Mouse (Mus musculus) hindbrain, embryonic 10.5 days (tissue): ENCODE results near the gene Fbn1. TPM values are rescaled to one million over a fixed set of nuclear protein-coding genes. Genes with fewer than 3 reads are reported as not detected.
A peak's percentile ranks its signal among the peaks of the same experiment; 100 is the strongest.

Experiments used
- DNase-seq: peaks from one replicate; pipeline ENCODE4 v3.0.0-alpha.2; 2017; ENCODE audit warnings: low spot score
- H3K27ac ChIP-seq: fragments of 300-500 bp; sonication (generic); 2 replicates; pipeline ENCODE4 v1.5.1; 2016; ENCODE audit warnings: mild to moderate bottlenecking, moderate library complexity
- H3K27me3 ChIP-seq: fragments of 300-500 bp; sonication (generic); 2 replicates; pipeline ENCODE4 v1.6.1; 2016; ENCODE audit warnings: mild to moderate bottlenecking; ENCODE audit not compliant: poor library complexity, insufficient read depth, severe bottlenecking
- H3K36me3 ChIP-seq: fragments of 300-500 bp; sonication (generic); 2 replicates; pipeline ENCODE4 v1.6.1; 2016; ENCODE audit warnings: mild to moderate bottlenecking, moderate library complexity
- H3K4me1 ChIP-seq: fragments of 300-500 bp; sonication (generic); replicated peaks from 2 replicates; pipeline ENCODE4 v1.6.1; 2016; ENCODE audit warnings: mild to moderate bottlenecking
- H3K4me3 ChIP-seq: fragments of 300-500 bp; sonication (generic); 2 replicates; pipeline ENCODE4 v1.5.1; 2016; ENCODE audit warnings: mild to moderate bottlenecking, moderate library complexity
- H3K9me3 ChIP-seq: fragments of 300-500 bp; sonication (generic); 2 replicates; pipeline ENCODE4 v1.6.1; 2016; ENCODE audit warnings: mild to moderate bottlenecking, moderate library complexity
- WGBS: fragments of 180-500 bp; shearing (Covaris S2); methylation state at CpG from one replicate; pipeline ENCODE4 v1.1.7; 2016; 5-methylcytosine and 5-hydroxymethylcytosine counted together
- polyA plus RNA-seq: library from polyadenylated mRNA; unstranded; fragments of >200 nt; fragmentation: Nextera tagmentation; extraction: Ambion mirVana; gene quantifications from 2 replicates; pipeline ENCODE4 v1.2.1, GENCODE M21; 2016

The Fbn1 gene
- polyA plus RNA-seq, 1 experiment from 2014 or later = 7.0 TPM

- H3K9me3 ChIP-seq = no peaks in the 10 kb centered on the region
- H3K27ac ChIP-seq = no peak overlapping the region
- H3K27me3 ChIP-seq = no peaks in the 10 kb centered on the region
- H3K4me3 ChIP-seq = no peak overlapping the region
- no peaks in the 10 kb centered on the region for H3K4me1 ChIP-seq
- WGBS = 97% methylated on average over 3 of the region's 3 CpGs
- no peak for DNase-seq
- H3K36me3 ChIP-seq = peaks cover 46% of the 10 kb centered on the region
Observed at GRCm38 (mm10) chr2:125304746-125305145, 203.0 kb downstream of the Fbn1 start.

GRCm38 (mm10) chr2:125303764-125304384 is 203.9 kb downstream of the Fbn1 start:
- H3K36me3 ChIP-seq = peaks cover 38% of the 10 kb centered on the region
- H3K27ac ChIP-seq = no peak overlapping the region
- H3K4me3 ChIP-seq = no peak overlapping the region
- 71% methylated on average over 5 of the region's 5 CpGs for WGBS
- DNase-seq = no peak
- H3K4me1 ChIP-seq = no peaks in the 10 kb centered on the region
- H3K27me3 ChIP-seq = no peaks in the 10 kb centered on the region
- no peaks in the 10 kb centered on the region for H3K9me3 ChIP-seq

GRCm38 (mm10) chr2:125302625-125302924 is 205.2 kb downstream of the Fbn1 start:
- DNase-seq = no peak
- WGBS = 84% methylated on average over 8 of the region's 8 CpGs
- no peaks in the 10 kb centered on the region for H3K27me3 ChIP-seq
- H3K4me1 ChIP-seq = peaks cover 3% of the 10 kb centered on the region
- no peak overlapping the region for H3K4me3 ChIP-seq
- peaks cover 31% of the 10 kb centered on the region for H3K36me3 ChIP-seq
- no peak overlapping the region for H3K27ac ChIP-seq
- no peaks in the 10 kb centered on the region for H3K9me3 ChIP-seq

GRCm38 (mm10) chr2:125301877-125302624 is 205.7 kb downstream of the Fbn1 start:
- Histone ChIP-seq H3K4me3 (no peak overlapping the region), H3K27me3 (no peaks in the 10 kb centered on the region), H3K4me1 (peaks cover 8% of the 10 kb centered on the region), H3K27ac (no peak overlapping the region), H3K9me3 (no peaks in the 10 kb centered on the region), H3K36me3 (peaks cover 28% of the 10 kb centered on the region)
- whole genome bisulfite sequencing = 53% methylated on average over 9 of the region's 9 CpGs
- DNase-seq = no peak

- Histone ChIP-seq H3K27me3 (no peaks in the 10 kb centered on the region), H3K27ac (no peak overlapping the region), H3K36me3 (peaks cover 22% of the 10 kb centered on the region), H3K4me1 (peaks cover 8% of the 10 kb centered on the region), H3K4me3 (no peak overlapping the region), H3K9me3 (no peaks in the 10 kb centered on the region)
- DNase-seq = no peak
- WGBS = 98% methylated on average over 1 of the region's 1 CpGs
Observed at GRCm38 (mm10) chr2:125298841-125299240, 209.0 kb downstream of the Fbn1 start.

- Histone ChIP-seq H3K4me3 (no peak overlapping the region), H3K4me1 (peaks cover 8% of the 10 kb centered on the region), H3K27ac (no peak overlapping the region), H3K36me3 (no peaks in the 10 kb centered on the region), H3K9me3 (no peaks in the 10 kb centered on the region), H3K27me3 (no peaks in the 10 kb centered on the region)
- DNase-seq = no peak
- 93% methylated on average over 3 of the region's 3 CpGs for WGBS
Observed at GRCm38 (mm10) chr2:125295526-125295925, 212.3 kb downstream of the Fbn1 start.

GRCm38 (mm10) chr2:125293969-125294491 is 213.8 kb downstream of the Fbn1 start:
- Histone ChIP-seq H3K4me1 (peaks cover 8% of the 10 kb centered on the region), H3K27me3 (no peaks in the 10 kb centered on the region), H3K9me3 (no peaks in the 10 kb centered on the region), H3K36me3 (no peaks in the 10 kb centered on the region), H3K27ac (no peak overlapping the region), H3K4me3 (no peak overlapping the region)
- WGBS = 89% methylated on average over 5 of the region's 5 CpGs
- no peak for DNase-seq

GRCm38 (mm10) chr2:125292616-125293015 is 215.2 kb downstream of the Fbn1 start:
- Histone ChIP-seq H3K9me3 (no peaks in the 10 kb centered on the region), H3K27ac (no peak overlapping the region), H3K4me1 (peaks cover 6% of the 10 kb centered on the region), H3K36me3 (no peaks in the 10 kb centered on the region), H3K27me3 (no peaks in the 10 kb centered on the region), H3K4me3 (no peak overlapping the region)
- WGBS = 84% methylated on average over 7 of the region's 7 CpGs
- no peak for DNase-seq

GRCm38 (mm10) chr2:125291101-125291500 is 216.7 kb downstream of the Fbn1 start:
- Histone ChIP-seq H3K36me3 (no peaks in the 10 kb centered on the region), H3K27me3 (no peaks in the 10 kb centered on the region), H3K4me3 (no peak overlapping the region), H3K27ac (no peak overlapping the region), H3K4me1 (no peaks in the 10 kb centered on the region), H3K9me3 (no peaks in the 10 kb centered on the region)
- WGBS = 95% methylated on average over 1 of the region's 1 CpGs
- no peak for DNase-seq

- WGBS = 79% methylated on average over 10 of the region's 10 CpGs
- no peak for DNase-seq
- H3K4me3 ChIP-seq = no peak overlapping the region
Observed at GRCm38 (mm10) chr2:125290197-125290965, 217.4 kb downstream of the Fbn1 start.

GRCm38 (mm10) chr2:125285777-125286176 is 222.0 kb downstream of the Fbn1 start:
- H3K27me3 ChIP-seq = no peaks in the 10 kb centered on the region
- no peaks in the 10 kb centered on the region for H3K36me3 ChIP-seq
- WGBS = 85% methylated on average over 4 of the region's 4 CpGs
- H3K4me1 ChIP-seq = no peaks in the 10 kb centered on the region
- no peak overlapping the region for H3K4me3 ChIP-seq
- no peaks in the 10 kb centered on the region for H3K9me3 ChIP-seq
- DNase-seq = no peak
- H3K27ac ChIP-seq = no peak overlapping the region

More at GRCm38 (mm10) chr2:125290197-125290965, 217.4 kb downstream of the Fbn1 start:
- H3K27ac ChIP-seq = no peak overlapping the region
- no peaks in the 10 kb centered on the region for H3K27me3 ChIP-seq
- no peaks in the 10 kb centered on the region for H3K9me3 ChIP-seq
- no peaks in the 10 kb centered on the region for H3K4me1 ChIP-seq
- H3K36me3 ChIP-seq = no peaks in the 10 kb centered on the region

- Histone ChIP-seq H3K9me3 (no peaks in the 10 kb centered on the region), H3K4me1 (no peaks in the 10 kb centered on the region), H3K27me3 (no peaks in the 10 kb centered on the region), H3K36me3 (no peaks in the 10 kb centered on the region), H3K27ac (no peak overlapping the region), H3K4me3 (no peak overlapping the region)
- WGBS = 70% methylated on average over 14 of the region's 14 CpGs
- DNase-seq = peak; percentile 15
Observed at GRCm38 (mm10) chr2:125282334-125283206, 225.2 kb downstream of the Fbn1 start.
